Mouse (Mus musculus): ENCODE data around the gene Glis3.

- no peak for TF ChIP-seq CTCF (IDR thresholded peaks at IDR 0.05; ENCODE audit: low read depth, low read length)
- no peak for TF ChIP-seq GATA1 (IDR thresholded peaks at IDR 0.05; ENCODE audit: borderline replicate concordance, low read length)
- TF ChIP-seq GATA2 (IDR thresholded peaks at IDR 0.05; ENCODE audit: borderline replicate concordance, low read depth, low read length) = no peak
Measured at GRCm38 (mm10) chr19:28392838-28393237, 287.0 kb downstream of the Glis3 start.
